Mouse (Mus musculus) myocyte (in vitro differentiated cells): ENCODE measurements around the gene Lig1. TPM values are rescaled to one million over a fixed set of nuclear protein-coding genes. Genes with fewer than 3 reads are reported as not detected.
"Not testable (repeated sequence)": the region's sequence is repeated elsewhere in the genome, so short reads cannot be mapped to it uniquely, and the experiment has no call there.

Experiments
- H3K27me3 ChIP-seq: one replicate; pipeline ENCODE4 v1.6.1; 2011; ENCODE audit not compliant: control insufficient read depth, insufficient read depth, insufficient read length
- H3K36me3 ChIP-seq: one replicate; pipeline ENCODE4 v1.6.1; 2011; ENCODE audit not compliant: control insufficient read depth, insufficient read depth
- H3K4me2 ChIP-seq: one replicate; pipeline ENCODE4 v1.6.1; 2011; ENCODE audit warnings: low read depth, control low read depth
- H3K4me3 ChIP-seq: one replicate; pipeline ENCODE4 v1.5.1; 2011; ENCODE audit warnings: mild to moderate bottlenecking, control low read depth, moderate library complexity
- H3K79me2 ChIP-seq: one replicate; pipeline ENCODE4 v1.6.1; 2011; ENCODE audit not compliant: control insufficient read depth, insufficient read depth
- H3ac ChIP-seq: one replicate; pipeline ENCODE4 v1.6.1; 2011; ENCODE audit not compliant: control insufficient read depth, insufficient read length
- CEBPB ChIP-seq: IDR thresholded peaks from 2 replicates; pipeline ENCODE4 v1.6.1; 2011; ENCODE audit warnings: mild to moderate bottlenecking, moderate library complexity; ENCODE audit not compliant: poor library complexity, insufficient read depth, severe bottlenecking
- E2F4 ChIP-seq: IDR thresholded peaks from one replicate; pipeline ENCODE4 v1.6.1; 2011; ENCODE audit warnings: mild to moderate bottlenecking, control low read depth, moderate library complexity; ENCODE audit not compliant: insufficient read depth
- MAX ChIP-seq: IDR thresholded peaks from one replicate; pipeline ENCODE4 v1.6.1; 2011; ENCODE audit warnings: low read depth, mild to moderate bottlenecking, control low read depth
- MYOD1 ChIP-seq, 3 experiments: IDR thresholded peaks; one replicate each; pipeline ENCODE4 v1.6.1; 2011; ENCODE audit warnings: control low read depth in 2 of 3, low read depth in 2 of 3, mild to moderate bottlenecking in 2 of 3, moderate library complexity in 1 of 3; ENCODE audit not compliant: insufficient read length in 2 of 3, control insufficient read depth in 1 of 3
- MYOG ChIP-seq, 3 experiments: IDR thresholded peaks; one replicate each; pipeline ENCODE4 v1.6.1; 2011; ENCODE audit warnings: control low read depth in 2 of 3, low read depth in 2 of 3, mild to moderate bottlenecking in 2 of 3; ENCODE audit not compliant: insufficient read length in 2 of 3, control insufficient read depth in 1 of 3, insufficient read depth in 1 of 3
- POLR2A ChIP-seq: IDR thresholded peaks from one replicate; pipeline ENCODE4 v1.6.1; 2011; ENCODE audit warnings: low read depth, mild to moderate bottlenecking, control low read depth, moderate library complexity; ENCODE audit not compliant: insufficient read length
- POLR2AphosphoS2 ChIP-seq: IDR thresholded peaks from one replicate; pipeline ENCODE4 v1.6.1; 2011; ENCODE audit warnings: low read depth, control low read depth; ENCODE audit not compliant: insufficient read length
- REST ChIP-seq: IDR thresholded peaks from one replicate; pipeline ENCODE4 v1.6.1; 2011; ENCODE audit warnings: mild to moderate bottlenecking, control low read depth, moderate library complexity; ENCODE audit not compliant: insufficient read depth, insufficient read length
- SRF ChIP-seq: IDR thresholded peaks from one replicate; pipeline ENCODE4 v1.6.1; 2011; ENCODE audit warnings: low read depth; ENCODE audit not compliant: control insufficient read depth, insufficient read length
- TCF12 ChIP-seq: IDR thresholded peaks from one replicate; pipeline ENCODE4 v1.6.1; 2011; ENCODE audit warnings: mild to moderate bottlenecking, control low read depth; ENCODE audit not compliant: poor library complexity, insufficient read depth, severe bottlenecking
- TCF3 ChIP-seq: IDR thresholded peaks from one replicate; pipeline ENCODE4 v1.6.1; 2011; ENCODE audit warnings: low read depth, control low read depth; ENCODE audit not compliant: insufficient read length
- USF1 ChIP-seq: IDR thresholded peaks from one replicate; pipeline ENCODE4 v1.6.1; 2011; ENCODE audit warnings: low read depth, mild to moderate bottlenecking, control low read depth, moderate library complexity
- polyA plus RNA-seq: library from polyadenylated mRNA; unstranded; fragments of >200 nt; fragmentation: generic; extraction: Trizol; gene quantifications from one replicate; pipeline ENCODE4 v1.2.1, GENCODE M21; 2012; ENCODE audit warnings: missing spikeins

Lig1 gene
- polyA plus RNA-seq, 1 experiment: 17.5 TPM

- TF ChIP-seq TCF12 (no peak), USF1 (no peak), SRF (no peak), MAX (no peak), TCF3 (no peak), MYOG (IDR thresholded peaks at IDR 0.05; ENCODE audit: control insufficient read depth in 1 of 3, insufficient read depth in 1 of 3, insufficient read length in 2 of 3, low read depth in 2 of 3) (peak in 2 of 3 experiments; percentile 65 to 69), CEBPB (no peak), MYOD1 (IDR thresholded peaks at IDR 0.05; ENCODE audit: control insufficient read depth in 1 of 3, insufficient read length in 2 of 3, low read depth in 2 of 3) (peak in 2 of 3 experiments; percentile 91), POLR2A (no peak), E2F4 (no peak), REST (no peak), POLR2AphosphoS2 (peak; percentile 36)
- no peak overlapping the region for H3ac ChIP-seq
- H3K27me3 ChIP-seq: no peaks in the 10 kb centered on the region
- H3K4me2 ChIP-seq: no peak overlapping the region
- peaks cover 5% of the 10 kb centered on the region for H3K36me3 ChIP-seq
- no peaks in the 10 kb centered on the region for H3K79me2 ChIP-seq
- no peak overlapping the region for H3K4me3 ChIP-seq
Observed at GRCm38 (mm10) chr7:13269394-13269793, 7.7 kb upstream of the Lig1 start.

- Histone ChIP-seq H3K27me3 (no peaks in the 10 kb centered on the region), H3K4me2 (no peak overlapping the region), H3ac (no peak overlapping the region), H3K36me3 (peaks cover 5% of the 10 kb centered on the region), H3K79me2 (no peaks in the 10 kb centered on the region), H3K4me3 (no peak overlapping the region)
- TF ChIP-seq POLR2AphosphoS2 (no peak), SRF (no peak), CEBPB (no peak), E2F4 (no peak), MYOG (IDR thresholded peaks at IDR 0.05; ENCODE audit: control insufficient read depth in 1 of 3, insufficient read depth in 1 of 3, insufficient read length in 2 of 3, low read depth in 2 of 3) (no peak), POLR2A (no peak), REST (no peak), TCF3 (no peak), TCF12 (no peak), USF1 (no peak), MAX (no peak), MYOD1 (IDR thresholded peaks at IDR 0.05; ENCODE audit: control insufficient read depth in 1 of 3, insufficient read length in 2 of 3, low read depth in 2 of 3) (no peak)
Observed at GRCm38 (mm10) chr7:13271704-13272103, 5.4 kb upstream of the Lig1 start.

GRCm38 (mm10) chr7:13277833-13278232, 750 bp downstream of the Lig1 start:
- Histone ChIP-seq H3K27me3 (no peaks in the 10 kb centered on the region), H3K36me3 (peaks cover 5% of the 10 kb centered on the region), H3K4me3 (peak overlapping the region; percentile 52), H3K4me2 (peak overlapping the region; percentile 83), H3ac (peak overlapping the region; percentile 55), H3K79me2 (peaks cover 9% of the 10 kb centered on the region)
- TF ChIP-seq TCF3: no peak
- TF ChIP-seq MYOD1 (IDR thresholded peaks at IDR 0.05; ENCODE audit: control insufficient read depth in 1 of 3, insufficient read length in 2 of 3, low read depth in 2 of 3): no peak
- TF ChIP-seq CEBPB: no peak
- TF ChIP-seq MAX: no peak
- no peak for TF ChIP-seq SRF
- no peak for TF ChIP-seq REST
- no peak for TF ChIP-seq POLR2A
- no peak for TF ChIP-seq USF1
- no peak for TF ChIP-seq TCF12
- TF ChIP-seq MYOG (IDR thresholded peaks at IDR 0.05; ENCODE audit: control insufficient read depth in 1 of 3, insufficient read depth in 1 of 3, insufficient read length in 2 of 3, low read depth in 2 of 3): no peak
- no peak for TF ChIP-seq E2F4
- TF ChIP-seq POLR2AphosphoS2: no peak

GRCm38 (mm10) chr7:13278308-13278891, 1.3 kb downstream of the Lig1 start, which contains the start of gene Zswim9:
Gene Zswim9, minus strand, starts transcription at chr7:13278721.
- H3K27me3 ChIP-seq: no peaks in the 10 kb centered on the region
- H3K4me2 ChIP-seq: peak within 1 kb of the TSS; percentile 83
- TF ChIP-seq CEBPB (no peak), TCF3 (no peak), POLR2AphosphoS2 (peak; percentile 39), SRF (no peak), MYOD1 (IDR thresholded peaks at IDR 0.05; ENCODE audit: control insufficient read depth in 1 of 3, insufficient read length in 2 of 3, low read depth in 2 of 3) (no peak), MYOG (IDR thresholded peaks at IDR 0.05; ENCODE audit: control insufficient read depth in 1 of 3, insufficient read depth in 1 of 3, insufficient read length in 2 of 3, low read depth in 2 of 3) (no peak), MAX (no peak), POLR2A (peak; percentile 58), REST (no peak), E2F4 (peak; percentile 89), USF1 (no peak), TCF12 (no peak)
- peak within 1 kb of the TSS; percentile 55 for H3ac ChIP-seq
- peak within 1 kb of the TSS; percentile 52 for H3K4me3 ChIP-seq
- peaks cover 9% of the 10 kb centered on the region for H3K79me2 ChIP-seq
- H3K36me3 ChIP-seq: peaks cover 4% of the 10 kb centered on the region

GRCm38 (mm10) chr7:13278957-13279356, 1.9 kb downstream of the Lig1 start:
- Histone ChIP-seq H3ac (peak overlapping the region; percentile 55), H3K4me3 (peak overlapping the region; percentile 52)
- H3K27me3 ChIP-seq, H3K4me2 ChIP-seq, H3K79me2 ChIP-seq, H3K36me3 ChIP-seq: not testable (repeated sequence)
